Mouse (Mus musculus) adrenal gland, postnatal 10 days (tissue): ENCODE results near the gene Zdhhc18. TPM values are rescaled to one million over a fixed set of nuclear protein-coding genes. Genes with fewer than 3 reads are reported as not detected.
"Not testable (repeated sequence)": the region's sequence is repeated elsewhere in the genome, so short reads cannot be mapped to it uniquely, and the experiment has no call there.

Source experiments
- DNase-seq: peaks from one replicate; pipeline ENCODE4 v3.0.0; 2021; ENCODE audit warnings: mixed read lengths
- total RNA-seq, 2 experiments: library from RNA; stranded (reverse); gene quantifications; 2 replicates each; pipeline ENCODE4 v1.2.3; 2021

Zdhhc18 gene
- total RNA-seq, 2 experiments from 2014 or later, result 25.3 to 26.0 TPM

- no peak for DNase-seq
These were observed 15.2 kb upstream of the Zdhhc18 start for GRCm38 (mm10) chr4:133665118-133665517.

DNA sequence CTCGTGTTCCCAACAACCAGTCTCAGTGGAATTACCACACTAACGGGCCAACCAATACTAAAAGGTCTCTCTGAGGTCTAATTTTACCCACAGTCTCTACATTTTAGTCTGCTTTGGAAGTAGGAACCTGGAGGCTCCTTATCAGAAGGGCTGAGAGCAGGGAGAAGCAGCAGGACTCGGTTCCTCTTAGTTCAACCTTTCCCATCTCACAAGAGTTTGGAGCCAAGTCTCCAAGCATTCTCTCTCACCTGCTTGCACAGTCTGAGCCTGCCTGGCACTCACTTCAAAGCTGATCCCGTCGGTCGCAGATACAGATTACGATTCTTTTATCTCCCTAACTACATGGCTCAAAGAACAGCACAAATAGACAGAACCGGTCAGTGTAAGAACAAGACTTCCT lies 13.0 kb upstream of the Zdhhc18 start:
- no peak for DNase-seq

DNA sequence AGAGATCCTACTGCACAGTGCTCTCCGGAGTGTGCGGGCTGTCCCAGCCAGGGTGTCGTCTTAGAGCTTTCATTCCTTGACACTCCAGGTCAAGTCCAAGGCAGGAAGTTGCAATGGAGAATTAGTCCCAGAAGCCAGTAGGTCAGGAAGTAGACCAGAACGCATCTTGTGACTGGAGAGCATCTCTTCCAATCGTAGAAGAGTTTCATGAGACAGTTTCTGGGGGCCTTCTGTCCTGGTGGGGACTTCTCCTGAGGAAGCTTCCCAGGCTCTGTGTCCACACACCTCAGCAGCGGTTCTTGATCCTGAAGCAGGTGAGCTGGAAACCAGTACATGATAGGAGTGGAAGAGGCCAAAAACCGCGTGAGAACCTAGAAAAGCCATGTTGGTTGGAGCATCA lies 12.5 kb upstream of the Zdhhc18 start:
- no peak for DNase-seq

DNA sequence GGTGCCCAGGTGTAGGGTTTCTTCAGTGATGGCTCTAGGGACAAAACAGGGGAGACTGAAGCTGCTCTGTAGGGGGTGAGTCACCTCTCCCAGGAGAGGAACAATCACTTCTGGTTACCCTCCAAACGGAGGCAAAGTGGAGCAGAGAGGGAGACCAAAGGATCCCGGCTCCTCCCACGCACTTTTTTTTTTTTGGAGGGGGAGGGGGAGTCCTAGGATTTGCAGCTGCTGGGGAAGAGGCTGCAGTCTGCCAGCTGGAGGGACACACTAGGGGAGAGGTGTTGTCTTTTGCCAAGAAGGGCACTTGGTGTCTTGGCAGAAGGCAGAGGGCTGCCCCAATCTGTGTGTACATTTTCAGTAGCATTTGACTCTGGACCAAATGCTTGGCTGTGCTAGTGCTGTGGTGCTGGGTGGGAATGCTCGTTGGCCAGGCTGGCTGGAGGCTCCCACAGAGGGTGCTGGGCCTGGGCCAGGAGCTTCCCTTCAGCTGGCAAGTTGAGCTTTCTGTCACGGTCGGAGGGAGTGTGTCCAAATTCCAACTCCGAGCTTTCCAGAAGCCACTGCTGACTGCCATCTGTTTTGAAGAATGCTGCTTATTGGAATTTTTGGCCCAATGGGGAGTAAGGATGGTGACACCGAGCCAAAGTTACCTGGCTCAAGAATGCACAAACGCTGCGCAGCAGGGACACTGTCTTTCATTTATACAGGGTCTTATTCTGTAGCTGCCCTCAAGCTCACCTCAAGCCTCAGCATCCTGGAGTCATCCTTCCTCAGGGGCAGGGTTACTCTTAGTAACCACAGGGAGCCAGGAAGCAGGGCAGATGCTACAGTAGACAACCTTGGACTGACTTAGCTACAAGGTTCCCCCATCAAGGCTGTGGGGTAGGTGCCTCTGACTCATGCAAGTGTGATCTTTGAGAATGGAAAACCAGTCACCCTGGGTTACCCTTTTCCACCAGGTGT lies 10.5 kb upstream of the Zdhhc18 start:
- peak; percentile 90 for DNase-seq

- DNase-seq, result peak; percentile 63
These were observed 9.7 kb upstream of the Zdhhc18 start for GRCm38 (mm10) chr4:133659497-133660192.

DNA sequence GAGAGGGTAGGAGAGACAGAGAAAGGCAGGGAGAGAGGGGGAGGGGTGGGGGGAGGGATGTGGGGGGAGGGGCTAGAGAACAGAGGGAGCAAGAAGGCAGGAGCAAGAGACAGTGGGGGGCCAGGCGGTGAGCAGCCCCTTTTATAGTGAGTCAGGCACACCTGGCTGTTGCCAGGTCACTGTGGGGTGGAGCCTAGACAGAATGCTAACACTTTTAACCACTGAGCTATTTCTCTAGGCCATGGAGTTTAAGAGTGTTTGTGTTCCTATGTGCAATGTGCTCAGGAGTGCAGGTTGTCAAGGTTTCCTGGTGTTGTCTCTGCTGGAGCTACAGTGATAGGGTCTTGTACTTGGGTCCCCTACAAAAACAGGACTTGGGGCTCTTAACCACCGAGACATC lies 8.8 kb upstream of the Zdhhc18 start:
- DNase-seq, result no peak

- no peak for DNase-seq
These were observed 8.0 kb upstream of the Zdhhc18 start for GRCm38 (mm10) chr4:133657829-133658458.

GRCm38 (mm10) chr4:133656997-133657396 lies 7.0 kb upstream of the Zdhhc18 start:
- DNase-seq, result no peak

GRCm38 (mm10) chr4:133656294-133656693 lies 6.3 kb upstream of the Zdhhc18 start:
- no peak for DNase-seq

GRCm38 (mm10) chr4:133654070-133654469 lies 4.1 kb upstream of the Zdhhc18 start:
- DNase-seq, result not testable (repeated sequence)

- no peak for DNase-seq
These were observed 2.8 kb upstream of the Zdhhc18 start for GRCm38 (mm10) chr4:133652746-133653145.

- DNase-seq, result no peak
These were observed 2.0 kb upstream of the Zdhhc18 start for GRCm38 (mm10) chr4:133651986-133652385.

DNA sequence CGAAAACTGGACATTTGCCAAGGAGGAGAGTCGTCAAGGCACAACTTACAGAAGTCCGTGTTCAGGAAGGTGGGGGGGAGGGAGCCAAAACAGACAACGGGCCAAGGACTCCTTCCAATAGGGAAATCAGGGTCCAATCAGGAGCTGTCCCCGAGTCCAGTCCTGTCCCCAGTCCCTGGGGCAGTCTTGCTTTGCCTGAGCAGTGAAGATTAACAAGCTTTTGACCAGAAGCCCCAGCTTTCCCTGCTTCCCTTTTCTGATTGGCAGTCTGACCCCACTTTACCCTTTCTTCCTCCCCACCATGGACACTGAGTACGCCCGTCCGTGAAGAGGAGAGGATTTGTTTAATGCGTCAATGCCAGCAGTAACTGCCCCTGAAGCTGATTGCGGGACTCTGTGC lies 1.5 kb upstream of the Zdhhc18 start:
- DNase-seq, result peak; percentile 27

DNA sequence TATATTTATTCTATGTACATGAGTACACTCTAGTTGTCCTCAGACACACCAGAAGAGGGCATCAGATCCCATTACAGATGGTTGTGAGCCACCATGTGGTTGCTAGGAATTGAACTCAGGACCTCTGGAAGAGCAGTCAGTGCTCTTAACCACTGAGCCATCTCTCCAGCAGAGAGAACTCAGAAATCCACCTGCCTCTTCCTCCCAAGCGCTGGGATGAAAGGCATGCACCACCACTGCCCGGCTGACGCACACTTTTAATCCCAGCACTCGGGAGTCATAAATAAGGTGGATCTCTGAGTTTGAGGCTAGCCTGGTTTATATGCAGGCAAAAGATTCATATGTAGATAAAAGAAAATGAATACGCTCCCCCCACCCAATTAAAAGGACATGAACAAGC lies 490 bp downstream of the Zdhhc18 start:
- not testable (repeated sequence) for DNase-seq

- DNase-seq, result no peak
These were observed 4.3 kb downstream of the Zdhhc18 start for GRCm38 (mm10) chr4:133645680-133646079.

DNA sequence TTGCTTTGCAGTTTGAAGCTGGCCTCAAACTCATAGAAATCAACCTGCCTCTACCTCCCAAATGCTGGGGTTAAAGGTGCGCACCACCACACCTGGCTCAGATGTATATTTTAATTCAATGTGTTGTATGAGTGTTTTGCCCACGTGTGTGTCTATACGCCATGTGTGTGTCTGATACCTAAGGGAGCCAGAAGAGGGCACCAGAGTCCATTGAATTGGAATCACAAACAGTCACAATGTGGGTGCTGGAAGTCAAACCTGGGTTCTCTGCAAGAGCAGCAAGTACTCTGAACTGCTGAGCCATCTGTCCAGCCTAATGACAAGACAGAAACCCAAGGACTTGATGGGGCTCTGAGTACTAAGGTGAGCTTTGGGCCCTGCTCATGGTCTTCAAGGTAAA lies 4.8 kb downstream of the Zdhhc18 start:
- DNase-seq, result no peak

GRCm38 (mm10) chr4:133634043-133634410 lies 15.9 kb downstream of the Zdhhc18 start:
- no peak for DNase-seq

GRCm38 (mm10) chr4:133633332-133634042 lies 16.5 kb downstream of the Zdhhc18 start:
- DNase-seq, result peak; percentile 96

DNA sequence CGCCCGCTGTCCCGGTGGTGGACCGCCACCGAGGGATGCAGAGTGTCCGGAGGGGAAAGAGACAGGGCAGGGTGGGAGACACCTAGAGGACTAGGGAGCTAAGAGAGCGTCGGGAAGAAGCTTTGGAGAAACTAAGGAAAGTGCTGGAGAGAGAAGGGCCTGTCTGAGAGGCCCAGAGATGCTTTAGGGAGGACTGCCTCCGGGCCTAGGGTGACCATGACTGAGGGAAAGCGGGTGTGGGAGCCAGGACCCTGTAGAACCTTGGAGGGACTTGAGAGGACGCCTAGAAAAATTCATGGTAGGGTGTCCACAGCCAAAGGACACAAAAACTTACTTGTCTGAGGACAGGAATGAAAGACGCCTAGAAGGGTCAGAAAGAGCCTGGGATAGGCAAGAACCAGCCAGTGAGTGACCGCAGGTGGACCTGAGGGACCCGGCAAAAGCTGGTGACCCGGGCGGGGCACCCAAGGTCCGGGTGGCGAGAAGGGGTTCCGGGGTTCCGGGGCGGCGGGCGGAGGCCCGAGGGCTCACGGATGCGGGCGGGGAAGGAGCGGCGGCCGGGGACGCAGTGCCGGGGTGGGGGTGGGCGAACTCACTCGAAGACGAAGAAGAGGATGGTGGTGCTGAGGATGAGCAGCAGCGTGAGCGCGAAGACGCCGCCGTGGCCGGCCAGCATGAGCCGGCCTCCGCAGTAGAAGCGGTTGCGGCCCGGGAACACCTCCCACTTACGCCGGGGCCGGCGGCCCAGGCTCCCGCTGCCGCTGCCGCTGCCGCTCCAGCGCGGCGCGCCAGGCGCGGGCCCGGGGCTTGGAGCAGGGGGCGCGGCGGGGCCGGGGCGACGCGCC lies 17.2 kb downstream of the Zdhhc18 start:
- DNase-seq, result peak; percentile 65

GRCm38 (mm10) chr4:133631769-133632411 lies 18.1 kb downstream of the Zdhhc18 start:
- no peak for DNase-seq
